Mouse (Mus musculus) heart, postnatal 14 days (tissue): ENCODE data around the gene Prdm8. TPM values are rescaled to one million over a fixed set of nuclear protein-coding genes. Genes with fewer than 3 reads are reported as not detected.

Source experiments
- DNase-seq, 2 experiments: peaks; one replicate each; pipeline ENCODE4 v3.0.0; 2021 to 2022
- intact Hi-C: fragments of 180-260 bp; cut with DNase I; formaldehyde crosslinking; loops from one replicate; pipeline ENCODE4 v1.15.1; 2025
- total RNA-seq, 2 experiments: library from RNA; stranded (reverse); gene quantifications; 2 replicates each; pipeline ENCODE4 v1.2.3; 2021

Prdm8 gene
- total RNA-seq, 2 experiments from 2014 or later = 0.29 to 0.36 TPM

DNA sequence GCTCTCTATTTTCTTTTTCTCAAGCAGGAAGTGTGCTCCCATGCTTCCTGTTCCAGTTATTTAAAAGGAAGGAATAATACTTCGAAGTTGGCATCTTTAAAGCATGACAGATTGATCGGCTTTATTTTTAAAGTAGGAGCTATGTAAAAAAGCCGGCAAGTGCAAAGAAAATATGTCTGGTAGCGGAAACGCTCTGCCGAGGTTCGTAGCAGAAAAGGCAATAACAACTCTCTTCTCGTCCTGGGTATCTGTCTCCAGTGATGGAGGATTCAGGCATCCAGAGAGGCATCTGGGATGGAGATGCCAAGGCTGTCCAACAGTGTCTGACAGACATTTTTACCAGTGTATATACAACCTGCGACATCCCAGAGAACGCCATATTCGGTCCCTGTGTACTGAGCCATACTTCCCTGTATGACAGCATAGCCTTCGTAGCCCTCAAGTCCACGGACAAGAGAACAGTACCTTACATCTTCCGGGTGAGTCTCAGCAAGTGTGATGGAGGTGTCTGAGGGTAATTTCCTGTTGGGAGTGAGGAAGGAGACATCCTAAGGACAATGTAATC lies 16.1 kb downstream of the Prdm8 start:
- intact Hi-C loops = no loop called here
- no peak for DNase-seq

DNA sequence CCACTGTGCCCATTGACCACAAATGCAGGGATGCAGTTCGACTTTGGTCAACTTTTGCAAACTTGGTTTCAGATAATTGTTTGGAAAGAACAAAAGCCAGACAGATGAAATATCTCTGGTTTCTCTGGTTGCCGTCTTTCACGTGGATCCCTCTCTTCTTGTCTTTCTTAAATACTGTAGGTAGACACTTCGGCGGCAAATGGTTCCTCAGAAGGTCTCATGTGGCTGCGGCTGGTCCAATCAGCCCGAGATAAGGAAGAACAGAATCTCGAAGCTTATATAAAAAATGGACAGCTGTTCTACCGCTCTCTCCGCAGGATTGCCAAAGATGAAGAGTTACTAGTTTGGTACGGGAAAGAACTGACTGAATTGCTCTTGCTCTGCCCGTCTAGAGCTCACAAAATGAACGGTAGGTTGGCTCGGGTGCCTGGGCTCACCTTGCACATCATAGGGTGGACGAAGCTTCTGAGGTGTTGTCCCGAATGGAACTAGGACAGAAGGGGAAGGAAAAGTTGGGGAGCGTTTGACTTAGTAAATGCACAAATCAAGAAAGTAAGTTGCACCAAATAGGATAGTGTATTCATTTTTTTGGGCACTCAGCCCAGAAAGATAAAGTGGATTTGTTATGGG lies 17.4 kb downstream of the Prdm8 start:
- intact Hi-C loops = no loop called here
- DNase-seq = no peak

DNA sequence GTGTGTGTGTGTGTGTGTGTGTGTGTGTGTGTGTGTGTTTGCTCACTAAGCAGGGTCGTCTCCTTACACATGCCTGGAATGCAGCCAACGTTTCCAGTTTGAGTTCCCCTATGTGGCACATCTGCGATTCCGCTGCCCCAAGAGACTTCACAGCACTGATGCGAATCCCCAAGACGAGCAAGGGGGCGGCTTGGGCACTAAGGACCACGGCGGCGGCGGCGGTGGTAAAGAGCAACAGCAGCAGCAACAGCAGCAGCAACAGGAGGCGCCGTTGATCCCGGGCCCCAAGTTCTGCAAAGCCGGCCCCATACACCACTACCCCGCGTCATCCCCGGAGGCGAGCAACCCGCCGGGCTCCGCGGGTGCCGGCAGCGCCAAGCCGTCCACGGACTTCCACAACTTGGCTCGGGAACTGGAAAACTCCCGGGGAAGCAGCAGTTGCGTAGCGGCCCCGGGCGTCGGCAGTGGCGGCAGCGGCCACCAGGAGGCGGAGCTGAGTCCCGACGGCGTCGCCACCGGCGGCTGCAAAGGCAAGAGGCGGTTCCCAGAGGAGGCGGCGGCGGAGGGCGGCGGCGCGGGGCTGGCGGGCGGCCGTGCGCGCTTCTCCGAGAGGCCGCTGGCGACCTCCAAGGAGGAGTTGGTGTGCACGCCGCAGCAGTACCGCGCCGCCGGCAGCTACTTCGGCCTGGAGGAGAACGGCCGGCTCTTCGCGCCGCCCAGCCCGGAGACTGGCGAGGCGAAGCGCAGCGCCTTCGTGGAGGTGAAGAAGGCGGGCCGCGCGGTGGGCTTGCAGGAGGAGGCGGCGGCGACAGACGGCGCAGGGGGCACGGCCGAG lies 18.2 kb downstream of the Prdm8 start:
- intact Hi-C loops = loop anchor here (1.0 kb wide), 1 partner anchor 144 kb away; the partner anchor contains the start of gene Cfap299
- DNase-seq = peak; percentile 91 to 92

DNA sequence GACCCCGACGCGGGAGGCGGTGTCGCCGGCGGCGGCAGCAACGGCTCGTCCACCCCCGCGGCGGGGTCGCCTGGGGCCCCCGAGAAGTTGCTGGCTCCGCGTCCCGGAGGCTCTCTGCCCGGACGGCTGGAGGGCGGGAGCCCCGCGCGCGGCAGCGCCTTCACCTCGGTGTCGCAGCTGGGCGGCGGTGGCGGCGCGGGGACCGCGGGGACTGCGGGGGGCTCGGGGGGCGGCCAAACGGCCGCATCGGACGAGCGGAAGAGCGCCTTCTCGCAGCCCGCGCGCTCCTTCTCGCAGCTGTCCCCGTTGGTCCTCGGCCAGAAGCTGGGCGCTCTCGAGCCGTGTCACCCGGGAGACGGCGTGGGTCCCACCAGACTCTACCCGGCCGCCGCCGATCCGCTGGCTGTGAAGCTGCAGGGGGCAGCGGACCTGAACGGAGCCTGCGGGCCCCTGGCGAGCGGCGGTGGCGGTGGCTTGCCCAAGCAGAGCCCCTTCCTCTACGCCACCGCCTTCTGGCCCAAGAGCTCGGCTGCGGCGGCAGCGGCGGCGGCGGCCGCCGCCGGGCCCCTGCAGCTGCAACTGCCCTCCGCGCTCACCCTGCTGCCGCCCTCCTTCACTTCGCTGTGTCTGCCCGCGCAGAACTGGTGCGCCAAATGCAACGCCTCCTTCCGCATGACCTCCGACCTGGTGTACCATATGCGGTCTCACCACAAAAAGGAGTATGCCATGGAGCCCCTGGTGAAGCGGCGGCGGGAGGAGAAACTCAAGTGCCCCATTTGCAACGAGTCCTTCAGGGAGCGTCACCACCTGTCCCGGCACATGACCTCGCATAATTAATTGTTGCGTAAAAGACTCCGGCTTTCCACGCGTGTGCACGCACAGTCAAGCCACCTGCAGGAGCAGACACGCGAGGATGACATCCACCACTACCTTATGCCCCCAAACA lies 19.1 kb downstream of the Prdm8 start:
- peak; percentile 44 to 47 for DNase-seq
- intact Hi-C loops = loop anchor here (1.0 kb wide), 1 partner anchor 143 kb away; the partner anchor contains the start of gene Cfap299

DNA sequence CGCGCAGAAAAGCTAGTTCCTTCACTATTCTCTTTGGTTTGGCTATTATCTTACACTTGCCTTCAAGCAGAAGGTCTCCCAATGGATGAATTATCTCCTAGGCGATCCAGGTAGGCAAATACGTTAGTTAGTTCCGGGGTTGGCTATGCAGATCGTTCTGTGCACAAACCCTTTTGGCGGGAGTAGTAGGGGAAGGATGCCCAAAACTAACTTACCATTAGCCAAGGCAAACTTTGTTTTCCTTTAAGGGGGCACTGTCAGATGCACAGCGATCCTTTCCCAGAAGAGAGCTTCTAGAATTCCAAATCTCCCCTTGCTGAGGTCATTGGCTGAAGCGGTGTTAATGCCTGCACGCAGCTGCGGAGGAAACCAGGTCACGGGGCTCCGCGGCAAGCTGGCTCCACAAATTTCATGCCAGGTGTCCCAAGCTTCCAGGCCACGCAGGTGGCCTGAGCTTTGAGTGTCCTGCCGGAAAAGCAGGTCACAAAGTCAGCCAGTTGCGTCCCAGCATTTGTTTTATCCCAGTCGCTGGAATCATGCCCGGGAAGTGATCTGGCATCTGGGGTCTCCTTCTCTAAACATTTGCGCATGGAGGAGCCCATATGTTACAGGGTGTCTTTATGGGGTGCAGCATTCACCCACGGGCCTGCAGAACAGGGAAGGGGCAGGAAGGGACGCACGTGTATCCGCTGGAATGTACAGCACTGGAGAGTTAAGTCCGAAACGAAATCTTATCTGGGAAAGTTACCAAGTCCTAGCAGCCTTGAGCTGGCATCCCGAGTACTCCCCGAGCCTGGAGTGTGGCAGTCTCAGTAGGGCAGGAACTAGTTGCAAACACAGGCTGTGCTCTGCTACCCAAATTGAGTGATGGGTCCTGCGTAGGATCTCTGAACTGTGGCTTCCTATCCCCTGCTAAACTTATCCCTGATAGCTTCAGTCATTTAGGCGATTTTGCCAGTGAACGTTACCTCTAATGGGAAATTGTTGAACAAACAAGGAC lies 22.5 kb downstream of the Prdm8 start:
- DNase-seq = no peak
- intact Hi-C loops = no loop called here

DNA sequence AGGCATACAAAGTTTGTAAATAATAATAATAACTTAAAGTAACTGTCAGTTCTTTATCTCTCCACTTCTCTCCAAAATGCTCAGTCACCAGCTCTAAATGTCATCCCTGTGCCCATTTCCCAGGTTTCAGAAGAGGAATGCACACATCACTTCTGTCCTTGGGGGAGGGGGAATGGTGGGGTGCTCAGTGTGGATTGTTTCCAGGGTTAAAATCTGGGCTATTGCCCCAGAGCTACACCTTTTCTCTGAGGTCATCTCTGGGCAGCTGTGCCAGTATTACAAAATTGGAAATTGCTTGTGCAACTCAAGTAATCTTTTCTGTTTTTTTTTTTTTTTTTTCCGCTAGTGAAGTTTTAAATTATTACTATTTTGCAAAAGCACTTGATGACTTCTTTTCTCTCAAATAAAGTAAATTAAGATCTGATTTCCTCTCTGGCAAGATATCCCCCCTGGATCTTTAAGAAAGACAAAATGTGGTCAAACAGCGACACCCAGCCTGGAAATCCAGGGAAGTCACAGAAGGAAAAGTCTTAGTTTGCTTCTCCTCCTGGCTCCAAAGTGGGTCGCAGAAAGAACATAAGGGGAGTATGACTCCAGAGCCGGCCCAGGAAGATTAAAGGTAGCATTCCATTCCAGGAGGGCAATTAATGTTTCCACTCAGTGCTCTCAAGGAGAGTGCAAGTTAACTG lies 25.4 kb downstream of the Prdm8 start:
- intact Hi-C loops = no loop called here
- DNase-seq = no peak

DNA sequence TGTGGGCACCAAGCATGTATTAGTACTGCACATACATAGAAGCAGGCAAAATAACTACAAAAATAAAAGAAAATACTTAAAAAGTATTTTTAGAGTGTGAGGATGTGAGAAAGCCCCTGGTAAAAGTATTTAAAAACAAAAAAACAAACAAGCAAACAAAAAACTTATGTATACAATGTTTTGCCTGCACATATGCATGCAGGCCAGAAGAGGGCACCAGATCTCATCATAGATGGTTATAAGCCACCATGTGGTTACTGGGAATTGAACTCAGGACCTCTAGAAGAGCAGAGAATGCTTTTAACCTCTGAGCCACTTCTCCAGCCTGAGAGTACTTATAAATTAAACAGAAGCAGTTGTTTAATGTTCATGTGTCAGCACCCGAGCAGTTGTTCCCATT lies 28.0 kb downstream of the Prdm8 start:
- no peak for DNase-seq
- intact Hi-C loops = loop anchor here (5.0 kb wide), 1 partner anchor 1068 kb away; no protein-coding TSS in a partner anchor

DNA sequence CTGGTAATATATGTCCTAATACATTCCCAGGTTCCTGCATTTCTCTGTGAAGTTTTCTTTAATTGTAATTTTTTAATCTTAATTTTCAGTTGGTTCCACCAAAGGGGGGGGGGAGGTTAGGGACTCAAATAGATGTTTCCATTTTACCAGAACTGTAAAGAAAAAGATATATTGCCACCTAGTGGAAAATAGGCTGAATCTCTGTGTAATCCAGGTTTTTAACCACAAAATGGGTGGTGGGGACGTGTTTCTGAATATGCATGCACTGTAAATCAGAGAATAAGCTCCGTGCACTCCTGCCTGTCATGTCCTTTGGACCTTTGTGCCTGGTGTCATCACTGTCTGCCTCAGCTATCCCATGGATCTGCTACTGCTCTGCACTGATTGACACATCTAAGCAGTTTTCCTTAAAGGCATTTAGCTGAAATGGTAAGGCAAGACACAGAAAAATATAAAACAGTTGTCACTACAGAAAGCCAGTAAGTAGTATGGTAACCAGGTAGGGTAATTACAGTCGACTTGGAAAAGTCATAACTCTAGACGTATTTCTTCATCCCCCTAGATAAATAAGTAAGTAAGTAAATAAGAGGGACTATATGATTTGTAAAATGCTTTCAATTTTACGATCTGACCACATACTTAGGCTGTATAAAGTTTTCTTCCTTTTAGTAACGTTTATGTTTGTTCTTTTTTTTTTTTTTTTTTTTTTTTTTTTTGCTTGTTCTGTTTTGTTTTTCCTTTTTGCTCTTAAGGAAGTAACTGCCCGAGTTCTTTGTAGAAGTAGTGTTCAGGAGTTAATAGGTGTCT lies 31.6 kb downstream of the Prdm8 start:
- intact Hi-C loops = loop anchor here (5.0 kb wide), 1 partner anchor 1071 kb away; no protein-coding TSS in a partner anchor
- DNase-seq = no peak

DNA sequence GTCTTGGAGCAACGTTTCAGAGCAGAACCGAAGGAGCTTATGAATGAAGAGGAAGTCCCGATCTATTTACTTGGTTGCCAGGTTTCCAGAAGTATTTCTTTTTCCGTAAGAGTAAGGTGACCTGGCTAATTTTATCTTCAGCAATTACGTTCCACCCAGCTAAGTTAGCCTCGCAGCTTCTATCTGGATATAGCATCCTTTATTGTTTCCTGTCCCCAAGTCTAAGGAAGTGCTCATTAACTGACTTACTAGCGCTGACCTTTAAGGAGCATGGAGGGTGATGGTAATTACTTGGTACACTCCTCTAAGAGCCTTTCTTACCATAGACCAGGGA lies 32.2 kb downstream of the Prdm8 start:
- intact Hi-C loops = loop anchor here (5.0 kb wide), 1 partner anchor 1072 kb away; no protein-coding TSS in a partner anchor
- no peak for DNase-seq

DNA sequence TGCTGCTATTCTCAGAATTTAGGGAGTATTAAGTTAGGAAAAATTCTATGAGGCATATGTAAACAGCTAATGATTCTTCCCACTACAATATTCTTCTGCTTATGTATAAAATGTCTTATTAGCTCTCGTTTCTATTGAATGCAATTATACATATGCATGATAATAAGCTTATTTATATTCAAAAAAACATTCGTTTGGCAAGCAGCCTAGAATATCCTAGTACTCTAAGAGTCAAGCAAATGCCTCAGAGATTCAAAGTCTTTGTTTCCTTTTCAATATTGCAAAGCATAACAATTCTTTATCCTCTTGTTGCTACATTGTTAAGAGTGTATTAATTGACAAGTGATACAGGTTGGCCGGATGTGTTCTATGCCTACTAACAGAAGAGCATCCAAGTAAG lies 34.6 kb downstream of the Prdm8 start:
- DNase-seq = no peak
- intact Hi-C loops = no loop called here

DNA sequence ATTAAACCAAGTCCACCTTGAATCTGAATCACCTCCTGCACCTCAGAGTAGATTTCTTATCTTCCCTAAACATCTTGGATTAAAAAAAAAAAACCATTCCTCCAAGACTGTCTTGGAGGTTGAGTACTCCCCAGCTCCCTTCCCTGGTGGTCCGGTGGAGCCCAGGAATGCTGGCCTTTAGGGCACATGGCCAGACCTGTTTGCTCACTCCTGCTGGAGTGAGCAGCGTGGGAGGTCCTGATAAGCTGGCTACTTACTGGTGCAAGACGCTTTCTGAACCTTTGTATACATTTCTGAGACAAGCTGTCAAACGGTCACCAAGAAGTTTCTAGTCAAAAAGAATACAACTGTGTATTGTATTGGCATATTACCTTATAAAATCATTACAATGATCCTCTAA lies 36.0 kb downstream of the Prdm8 start:
- no peak for DNase-seq
- intact Hi-C loops = no loop called here

DNA sequence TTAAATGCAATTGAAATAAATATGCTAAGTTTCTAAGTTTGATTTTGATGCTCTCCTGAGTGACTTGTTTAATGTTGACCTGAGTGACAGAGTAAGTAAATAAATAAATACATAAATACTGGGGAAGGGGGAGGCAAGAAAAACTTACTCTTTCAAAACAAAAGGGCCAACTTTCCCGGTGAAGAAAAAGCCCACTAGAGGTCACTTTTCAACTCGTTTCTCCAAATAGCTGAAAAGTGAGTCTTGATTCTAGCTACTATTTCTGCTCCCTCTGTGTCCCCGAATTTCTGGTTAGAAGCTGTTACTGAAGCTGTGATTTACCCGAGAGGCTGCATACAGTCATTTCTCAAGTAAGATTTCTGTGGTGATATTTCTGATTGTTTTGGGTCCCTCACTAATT lies 45.5 kb downstream of the Prdm8 start:
- DNase-seq = no peak
- intact Hi-C loops = no loop called here

DNA sequence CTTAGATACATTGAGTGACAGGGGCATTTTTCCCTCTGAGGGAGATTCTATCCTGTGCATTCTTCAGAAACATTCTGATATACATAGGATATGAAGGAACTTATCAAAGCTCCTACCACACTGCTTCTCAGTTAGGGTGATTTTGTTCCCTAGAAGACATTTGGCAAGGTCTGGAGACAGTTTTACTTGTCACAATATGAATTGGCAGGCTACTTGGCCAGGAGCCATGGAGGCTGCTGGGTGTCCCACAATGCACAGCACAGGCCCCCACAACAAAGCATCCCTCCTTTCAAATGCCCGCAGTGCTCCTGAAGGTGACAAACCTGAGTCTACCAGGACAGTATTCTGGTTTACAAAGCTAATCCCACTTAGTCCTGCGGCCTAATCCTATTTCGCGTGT lies 55.0 kb downstream of the Prdm8 start:
- intact Hi-C loops = no loop called here
- no peak for DNase-seq

DNA sequence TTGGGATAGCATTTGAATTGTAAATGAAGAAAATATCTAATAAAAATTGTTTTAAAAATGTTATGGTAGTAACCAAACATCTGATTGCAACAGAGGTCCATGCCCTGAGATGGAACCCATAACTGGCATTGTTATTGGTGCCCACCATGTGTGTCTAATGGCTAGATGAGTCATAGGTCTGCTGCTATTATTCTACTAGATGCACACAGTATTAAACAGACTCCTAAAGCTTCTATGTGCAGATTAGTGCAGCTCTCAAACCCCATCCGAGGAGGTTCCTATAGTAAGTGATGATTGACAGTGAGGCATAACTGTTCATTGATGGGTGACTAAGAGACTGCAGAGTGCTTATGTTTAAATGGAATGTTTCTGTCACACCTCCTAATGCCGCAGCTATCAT lies 59.7 kb downstream of the Prdm8 start:
- no peak for DNase-seq
- intact Hi-C loops = no loop called here

DNA sequence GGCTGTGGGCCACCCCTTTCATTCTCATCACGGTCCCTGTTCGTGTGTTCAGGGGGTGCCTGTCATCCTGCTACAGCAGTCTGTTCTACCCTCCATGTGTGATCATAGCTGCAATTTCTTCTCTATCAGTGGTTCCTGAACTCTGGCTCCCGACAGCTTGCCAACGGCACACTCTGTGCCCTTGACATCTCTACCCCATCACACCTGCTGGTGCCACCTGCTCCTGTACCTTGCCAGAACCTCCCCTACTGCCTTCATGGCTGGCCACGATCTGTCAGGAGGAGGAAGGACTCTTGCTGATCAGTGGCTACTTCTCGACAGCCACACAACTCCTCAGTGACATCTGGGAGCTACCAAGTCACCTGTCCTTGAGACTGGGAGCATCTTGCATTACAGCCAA lies 62.5 kb downstream of the Prdm8 start:
- intact Hi-C loops = no loop called here
- DNase-seq = no peak

DNA sequence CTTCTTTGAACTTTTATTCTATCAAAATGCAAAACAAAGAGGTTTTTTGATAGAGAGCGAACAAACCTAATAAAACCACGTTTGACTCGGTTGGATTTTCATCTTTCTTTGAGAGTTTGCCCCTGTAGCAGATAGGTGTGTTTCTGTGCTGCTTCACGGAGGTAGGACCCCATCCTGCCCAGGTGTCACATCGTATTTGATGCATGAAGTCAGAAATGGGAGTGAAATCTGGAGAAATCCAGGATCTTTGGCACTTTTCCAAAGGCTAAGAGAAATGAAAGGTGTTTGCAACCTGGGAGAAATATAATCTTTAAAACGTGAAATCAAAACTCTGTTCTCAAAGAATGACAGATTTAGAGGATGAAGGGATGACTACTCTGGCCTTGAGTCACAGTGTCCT lies 71.5 kb downstream of the Prdm8 start:
- intact Hi-C loops = no loop called here

More for the DNA sequence above, 71.5 kb downstream of the Prdm8 start:
- no peak for DNase-seq
